Mouse (Mus musculus) G1E (cell line): ENCODE measurements at regions not wholly inside any gene's neighbourhood (a gene's known extent, or its start where the extent isn't known, plus 50 kb on each side); places are given as distances from the start of the nearest gene placed in this dataset.

ENCODE experiments used
- CTCF ChIP-seq: IDR thresholded peaks from 2 replicates; pipeline ENCODE4 v1.5.1; 2012; ENCODE audit warnings: low read depth, low read length, inconsistent platforms, mixed read lengths
- GATA2 ChIP-seq: IDR thresholded peaks from 2 replicates; pipeline ENCODE4 v1.6.1; 2012; ENCODE audit warnings: low read depth, low read length, inconsistent platforms, borderline replicate concordance

GRCm38 (mm10) chr7:83253001-83253400 is 331.7 kb upstream of the Tmc3 start:
- TF ChIP-seq CTCF = no peak
- no peak for TF ChIP-seq GATA2
